Mouse (Mus musculus): ENCODE data around the gene Skp1a. TPM values are rescaled to one million over a fixed set of nuclear protein-coding genes. Genes with fewer than 3 reads are reported as not detected.

Skp1a gene
- polyA plus RNA-seq, 1 experiment from 2014 or later, result 1,041 TPM

- peak; percentile 72 for DNase-seq (ENCODE audit: low spot score)
These were observed 22.0 kb downstream of the Skp1a start for GRCm38 (mm10) chr11:52253674-52254375.

GRCm38 (mm10) chr11:52255077-52255476 is 23.3 kb downstream of the Skp1a start:
- DNase-seq (ENCODE audit: low spot score), result peak; percentile 15

- DNase-seq (ENCODE audit: low spot score), result peak; percentile 18
These were observed 25.6 kb downstream of the Skp1a start for GRCm38 (mm10) chr11:52257376-52257775.

GRCm38 (mm10) chr11:52258711-52259110 is 26.9 kb downstream of the Skp1a start:
- DNase-seq (ENCODE audit: low spot score), result peak; percentile 27

GRCm38 (mm10) chr11:52260878-52261277 is 29.1 kb downstream of the Skp1a start:
- peak; percentile 21 for DNase-seq (ENCODE audit: low spot score)

- DNase-seq (ENCODE audit: low spot score), result peak; percentile 65
These were observed 30.1 kb downstream of the Skp1a start for GRCm38 (mm10) chr11:52261937-52262336.

GRCm38 (mm10) chr11:52262338-52262737 is 30.5 kb downstream of the Skp1a start:
- DNase-seq (ENCODE audit: low spot score), result no peak

- peak; percentile 14 for DNase-seq (ENCODE audit: low spot score)
These were observed 33.1 kb downstream of the Skp1a start for GRCm38 (mm10) chr11:52264871-52265270.

GRCm38 (mm10) chr11:52265616-52266307 is 34.0 kb downstream of the Skp1a start:
- DNase-seq (ENCODE audit: low spot score), result peak; percentile 69

GRCm38 (mm10) chr11:52267271-52267670 is 35.5 kb downstream of the Skp1a start:
- no peak for DNase-seq (ENCODE audit: low spot score)

- peak; percentile 83 for DNase-seq (ENCODE audit: low spot score)
These were observed 36.5 kb downstream of the Skp1a start for GRCm38 (mm10) chr11:52268104-52268835.

- peak; percentile 15 for DNase-seq (ENCODE audit: low spot score)
These were observed 38.0 kb downstream of the Skp1a start for GRCm38 (mm10) chr11:52269841-52270240.

GRCm38 (mm10) chr11:52271765-52272495 is 40.1 kb downstream of the Skp1a start:
- peak; percentile 20 for DNase-seq (ENCODE audit: low spot score)

GRCm38 (mm10) chr11:52272619-52273018 is 40.8 kb downstream of the Skp1a start:
- no peak for DNase-seq (ENCODE audit: low spot score)

GRCm38 (mm10) chr11:52273183-52273941 is 41.6 kb downstream of the Skp1a start:
- peak; percentile 55 for DNase-seq (ENCODE audit: low spot score)

- DNase-seq (ENCODE audit: low spot score), result no peak
These were observed 42.1 kb downstream of the Skp1a start for GRCm38 (mm10) chr11:52273942-52274330.

GRCm38 (mm10) chr11:52274456-52275112 is 42.8 kb downstream of the Skp1a start:
- DNase-seq (ENCODE audit: low spot score), result peak; percentile 67

- peak; percentile 93 for DNase-seq (ENCODE audit: low spot score)
These were observed 43.6 kb downstream of the Skp1a start for GRCm38 (mm10) chr11:52275366-52275765.

GRCm38 (mm10) chr11:52275774-52276555 is 44.2 kb downstream of the Skp1a start:
- DNase-seq (ENCODE audit: low spot score), result peak; percentile 46
